Mouse (Mus musculus) left cerebral cortex, postnatal 25 days (tissue): ENCODE results near the gene Fndc9. TPM values are rescaled to one million over a fixed set of nuclear protein-coding genes. Genes with fewer than 3 reads are reported as not detected.

ENCODE experiments used
- DNase-seq, 2 experiments: peaks; one replicate each; pipeline ENCODE4 v3.0.0; 2022; ENCODE audit warnings: low spot score in 2 of 2, mixed read lengths in 1 of 2
- intact Hi-C: fragments of 180-260 bp; cut with DNase I; formaldehyde crosslinking; loops from one replicate; pipeline ENCODE4 v1.15.1; 2025
- total RNA-seq, 2 experiments: library from RNA; stranded (reverse); gene quantifications; 2 replicates each; pipeline ENCODE4 v1.2.3; 2021

Fndc9 gene
- total RNA-seq: 1 to 10 TPM; 5.6 to 6.1 TPM

GRCm38 (mm10) chr11:46235334-46235733, at the start of gene Fndc9:
Gene Fndc9 (plus strand): TSS chr11:46235531.
- DNase-seq: peak; percentile 81 to 98
- intact Hi-C loops: no loop called here

GRCm38 (mm10) chr11:46188283-46188682, 47.0 kb upstream of the Fndc9 start:
- peak in 1 of 2 experiments; percentile 30 for DNase-seq
- intact Hi-C loops: no loop called here

- DNase-seq: no peak
- intact Hi-C loops: no loop called here
Measured at GRCm38 (mm10) chr11:46194175-46194574, 41.2 kb upstream of the Fndc9 start.

GRCm38 (mm10) chr11:46200664-46201063, 34.7 kb upstream of the Fndc9 start:
- intact Hi-C loops: loop anchor here (1.0 to 2.0 kb wide), 2 partner anchors 66 to 253 kb away; no protein-coding TSS in a partner anchor
- no peak for DNase-seq

- intact Hi-C loops: loop anchor here (1.0 to 2.0 kb wide), 3 partner anchors 67 to 258 kb away; partner anchors contain the start of gene Lsm11
- peak; percentile 66 to 93 for DNase-seq
Measured at GRCm38 (mm10) chr11:46201636-46202546, 33.4 kb upstream of the Fndc9 start.

GRCm38 (mm10) chr11:46202547-46202887, 32.8 kb upstream of the Fndc9 start:
- intact Hi-C loops: loop anchor here (1.0 kb wide), 1 partner anchor 258 kb away; the partner anchor contains the start of gene Lsm11
- no peak for DNase-seq

GRCm38 (mm10) chr11:46204841-46205240, 30.5 kb upstream of the Fndc9 start:
- intact Hi-C loops: no loop called here
- DNase-seq: no peak

GRCm38 (mm10) chr11:46205639-46206409, 29.5 kb upstream of the Fndc9 start:
- intact Hi-C loops: no loop called here

GRCm38 (mm10) chr11:46209884-46210283, 25.4 kb upstream of the Fndc9 start:
- intact Hi-C loops: no loop called here

More at GRCm38 (mm10) chr11:46205639-46206409, 29.5 kb upstream of the Fndc9 start:
- DNase-seq: peak in 1 of 2 experiments; percentile 67

GRCm38 (mm10) chr11:46211858-46212257, 23.5 kb upstream of the Fndc9 start:
- no peak for DNase-seq
- intact Hi-C loops: no loop called here

More at GRCm38 (mm10) chr11:46209884-46210283, 25.4 kb upstream of the Fndc9 start:
- no peak for DNase-seq

GRCm38 (mm10) chr11:46213844-46214243, 21.5 kb upstream of the Fndc9 start:
- intact Hi-C loops: loop anchor here (2.0 kb wide), 2 partner anchors 157 to 269 kb away; partner anchors contain the start of gene Lsm11

GRCm38 (mm10) chr11:46214368-46215230, 20.7 kb upstream of the Fndc9 start:
- intact Hi-C loops: loop anchor here (2.0 kb wide), 2 partner anchors 158 to 270 kb away; partner anchors contain the start of gene Lsm11

More at GRCm38 (mm10) chr11:46213844-46214243, 21.5 kb upstream of the Fndc9 start:
- no peak for DNase-seq

GRCm38 (mm10) chr11:46215354-46215753, 20.0 kb upstream of the Fndc9 start:
- intact Hi-C loops: loop anchor here (2.0 kb wide), 2 partner anchors 159 to 271 kb away; partner anchors contain the start of gene Lsm11
- peak; percentile 64 to 85 for DNase-seq

More at GRCm38 (mm10) chr11:46214368-46215230, 20.7 kb upstream of the Fndc9 start:
- DNase-seq: no peak

GRCm38 (mm10) chr11:46216669-46217068, 18.7 kb upstream of the Fndc9 start:
- DNase-seq: peak in 1 of 2 experiments; percentile 51
- intact Hi-C loops: no loop called here

- DNase-seq: no peak
- intact Hi-C loops: no loop called here
Measured at GRCm38 (mm10) chr11:46217686-46218085, 17.6 kb upstream of the Fndc9 start.

- intact Hi-C loops: no loop called here
- peak in 1 of 2 experiments; percentile 39 for DNase-seq
Measured at GRCm38 (mm10) chr11:46218584-46218983, 16.7 kb upstream of the Fndc9 start.

- peak in 1 of 2 experiments; percentile 53 for DNase-seq
- intact Hi-C loops: no loop called here
Measured at GRCm38 (mm10) chr11:46219380-46219779, 16.0 kb upstream of the Fndc9 start.

GRCm38 (mm10) chr11:46220211-46220610, 15.1 kb upstream of the Fndc9 start:
- DNase-seq: no peak
- intact Hi-C loops: no loop called here

- intact Hi-C loops: no loop called here
- DNase-seq: no peak
Measured at GRCm38 (mm10) chr11:46223575-46223974, 11.8 kb upstream of the Fndc9 start.
